Mouse (Mus musculus) monocyte, adult 59 days (primary cell): ENCODE results near the gene Ogfrl1. TPM values are rescaled to one million over a fixed set of nuclear protein-coding genes. Genes with fewer than 3 reads are reported as not detected.

Source experiments
- total RNA-seq, 2 experiments: library from RNA; stranded (reverse); gene quantifications; one replicate each; pipeline ENCODE4 v1.2.4; 2023

Gene Ogfrl1
- 10 to 100 TPM; 49.6 to 59.3 TPM for total RNA-seq

DNA sequence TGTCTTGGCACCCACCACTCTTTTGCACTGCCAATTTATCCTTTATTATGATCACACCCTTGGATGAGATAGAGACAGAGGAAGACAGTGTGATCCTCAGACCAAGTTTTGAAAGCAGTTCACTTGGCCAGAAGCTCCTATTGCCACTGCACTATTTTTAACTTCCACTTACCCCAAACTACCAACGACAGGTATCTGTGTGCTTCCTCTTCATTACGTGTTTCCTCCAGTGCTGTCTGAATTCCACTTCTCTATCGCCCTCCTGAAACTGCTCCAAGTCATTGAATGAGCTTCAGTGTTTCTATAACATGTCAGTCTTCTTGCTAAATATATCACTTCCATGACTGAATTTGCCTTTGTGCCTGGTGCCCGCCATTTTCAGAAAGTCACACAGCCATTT lies at the start of gene Ogfrl1:
Ogfrl1 (minus strand) TSS at position 150 of the 400 bp plus-strand sequence.

